Mouse (Mus musculus) liver, postnatal 0 days (tissue): ENCODE measurements around the gene Fscn2. TPM values are rescaled to one million over a fixed set of nuclear protein-coding genes. Genes with fewer than 3 reads are reported as not detected.

Experiments used
- ATAC-seq: fragments of 200-750 bp; cut with Nextera tagmentation; 2 replicates; pipeline ENCODE4 v1.8.0; 2017; ENCODE audit warnings: mild to moderate bottlenecking, moderate library complexity
- DNase-seq: peaks from one replicate; pipeline ENCODE4 v3.0.0-alpha.2; 2016
- H3K27ac ChIP-seq: fragments of 300-500 bp; sonication (generic); 2 replicates; pipeline ENCODE4 v1.5.1; 2014; ENCODE audit warnings: antibody characterized with exemption, moderate library complexity, mild to moderate bottlenecking, low read depth
- H3K27me3 ChIP-seq: fragments of 300-500 bp; sonication (generic); 2 replicates; pipeline ENCODE4 v1.6.1; 2014; ENCODE audit warnings: low read length, control low read depth, mixed read lengths; ENCODE audit not compliant: insufficient read depth
- H3K36me3 ChIP-seq: fragments of 300-500 bp; sonication (generic); replicated peaks from 2 replicates; pipeline ENCODE4 v1.6.1; 2014; ENCODE audit warnings: mild to moderate bottlenecking, control low read depth, low read length, moderate library complexity, mixed read lengths; ENCODE audit not compliant: insufficient read depth
- H3K4me1 ChIP-seq: fragments of 300-500 bp; sonication (generic); 2 replicates; pipeline ENCODE4 v1.6.1; 2014; ENCODE audit warnings: antibody characterized with exemption, mild to moderate bottlenecking, control low read depth; ENCODE audit not compliant: insufficient read depth
- H3K4me2 ChIP-seq: fragments of 300-500 bp; sonication (generic); 2 replicates; pipeline ENCODE4 v1.6.1; 2014; ENCODE audit warnings: low read depth, mild to moderate bottlenecking, low read length, moderate library complexity, mixed read lengths
- H3K4me3 ChIP-seq: fragments of 300-500 bp; sonication (generic); 2 replicates; pipeline ENCODE4 v1.5.1; 2014; ENCODE audit warnings: low read depth, low read length
- H3K9ac ChIP-seq: fragments of 300-500 bp; sonication (generic); replicated peaks from 2 replicates; pipeline ENCODE4 v1.6.1; 2014; ENCODE audit warnings: mild to moderate bottlenecking, moderate library complexity
- H3K9me3 ChIP-seq: fragments of 300-500 bp; sonication (generic); 2 replicates; pipeline ENCODE4 v1.6.1; 2016; ENCODE audit warnings: mild to moderate bottlenecking, control low read depth, low read length, mixed read lengths
- CTCF ChIP-seq: sonication (generic); IDR thresholded peaks from 2 replicates; pipeline ENCODE4 v1.5.1; 2016; ENCODE audit warnings: antibody characterized with exemption, low read depth
- EP300 ChIP-seq: IDR thresholded peaks from 2 replicates; pipeline ENCODE4 v1.6.1; 2016; ENCODE audit warnings: antibody characterized with exemption, low read depth, mild to moderate bottlenecking
- WGBS: fragments of 180-500 bp; shearing (Covaris S2); extraction: QIAGEN DNeasy Blood & Tissue Kit; methylation state at CpG from one replicate; pipeline ENCODE4 v1.1.7; 2014; ENCODE audit not compliant: insufficient replicate concordance; 5-methylcytosine and 5-hydroxymethylcytosine counted together
- polyA plus RNA-seq: library from polyadenylated mRNA; unstranded; fragments of >200 nt; fragmentation: Nextera tagmentation; extraction: Ambion mirVana; gene quantifications from 2 replicates; pipeline ENCODE4 v1.2.1, GENCODE M21; 2015

The Fscn2 gene
- polyA plus RNA-seq, 1 experiment from 2014 or later: not detected

- ATAC-seq (no peak), DNase-seq (peak; percentile 40)
- Histone ChIP-seq H3K36me3 (no peaks in the 10 kb centered on the region), H3K9ac (peak overlapping the region; percentile 27; the same call in 1 of the 2 replicates), H3K27ac (peak overlapping the region; percentile 79), H3K4me2 (peak overlapping the region; percentile 71), H3K4me1 (peaks cover 65% of the 10 kb centered on the region), H3K27me3 (no peaks in the 10 kb centered on the region), H3K9me3 (no peaks in the 10 kb centered on the region), H3K4me3 (no peak overlapping the region)
- WGBS: 60% methylated on average over 13 of the region's 13 CpGs
- no peak for TF ChIP-seq CTCF
- TF ChIP-seq EP300: no peak
Measured at GRCm38 (mm10) chr11:120352571-120353290, 8.6 kb upstream of the Fscn2 start.

GRCm38 (mm10) chr11:120353500-120354303 is 7.6 kb upstream of the Fscn2 start:
- no peaks in the 10 kb centered on the region for H3K36me3 ChIP-seq
- DNase-seq: peak; percentile 93
- no peaks in the 10 kb centered on the region for H3K9me3 ChIP-seq
- peak overlapping the region; percentile 71 for H3K4me2 ChIP-seq
- no peaks in the 10 kb centered on the region for H3K27me3 ChIP-seq
- H3K4me3 ChIP-seq: peak overlapping the region; percentile 35
- peak; percentile 87 for ATAC-seq
- peak overlapping the region; percentile 79 for H3K27ac ChIP-seq
- peak overlapping the region; percentile 61 for H3K9ac ChIP-seq
- peaks cover 70% of the 10 kb centered on the region for H3K4me1 ChIP-seq
- TF ChIP-seq EP300 (peak; percentile 64; the same call in 1 of the 2 replicates), CTCF (peak; percentile 95)
- WGBS: 7% methylated on average over 26 of the region's 26 CpGs

GRCm38 (mm10) chr11:120354304-120355276 is 6.7 kb upstream of the Fscn2 start:
- DNase-seq (peak; percentile 11), ATAC-seq (no peak)
- Histone ChIP-seq H3K27ac (peak overlapping the region; percentile 79), H3K9me3 (no peaks in the 10 kb centered on the region), H3K27me3 (no peaks in the 10 kb centered on the region), H3K36me3 (no peaks in the 10 kb centered on the region), H3K4me2 (peak overlapping the region; percentile 71), H3K9ac (no peak overlapping the region), H3K4me1 (peaks cover 62% of the 10 kb centered on the region), H3K4me3 (no peak overlapping the region)
- 78% methylated on average over 17 of the region's 17 CpGs for WGBS
- TF ChIP-seq EP300: no peak
- no peak for TF ChIP-seq CTCF

GRCm38 (mm10) chr11:120355277-120356039 is 5.9 kb upstream of the Fscn2 start:
- peak overlapping the region; percentile 71 for H3K4me2 ChIP-seq
- H3K4me1 ChIP-seq: peaks cover 54% of the 10 kb centered on the region
- no peak overlapping the region for H3K9ac ChIP-seq
- no peaks in the 10 kb centered on the region for H3K36me3 ChIP-seq
- no peak for DNase-seq
- H3K27me3 ChIP-seq: no peaks in the 10 kb centered on the region
- ATAC-seq: no peak
- no peaks in the 10 kb centered on the region for H3K9me3 ChIP-seq
- no peak overlapping the region for H3K4me3 ChIP-seq
- TF ChIP-seq EP300 (0 out of 2 replicates have a peak, but pooled peaks have one; percentile 35), CTCF (no peak)
- 54% methylated on average over 5 of the region's 5 CpGs for WGBS
- H3K27ac ChIP-seq: peak overlapping the region; percentile 79

- Histone ChIP-seq H3K36me3 (no peaks in the 10 kb centered on the region), H3K27me3 (no peaks in the 10 kb centered on the region), H3K4me2 (no peak overlapping the region), H3K4me3 (no peak overlapping the region), H3K27ac (no peak overlapping the region), H3K4me1 (peaks cover 46% of the 10 kb centered on the region), H3K9me3 (no peaks in the 10 kb centered on the region), H3K9ac (no peak overlapping the region)
- no peak for DNase-seq
- 89% methylated on average over 15 of the region's 15 CpGs for WGBS
- no peak for TF ChIP-seq EP300
- peak; percentile 41; the same call in 1 of the 2 replicates for TF ChIP-seq CTCF
- ATAC-seq: no peak
Measured at GRCm38 (mm10) chr11:120356319-120356840, 5.0 kb upstream of the Fscn2 start.
